Mouse (Mus musculus) hindbrain, embryonic 15.5 days (tissue): ENCODE results near the gene Tgfb2. TPM values are rescaled to one million over a fixed set of nuclear protein-coding genes. Genes with fewer than 3 reads are reported as not detected.

ENCODE experiments used
- ATAC-seq: fragments of 200-750 bp; cut with Nextera tagmentation; 2 replicates; pipeline ENCODE4 v1.8.0; 2017; ENCODE audit warnings: low read depth, moderate number of reproducible peaks, moderate TSS enrichment; ENCODE audit not compliant: low FRiP score
- H3K27ac ChIP-seq: fragments of 300-500 bp; sonication (generic); replicated peaks from 2 replicates; pipeline ENCODE4 v1.5.1; 2015; ENCODE audit warnings: mild to moderate bottlenecking, inconsistent platforms
- H3K27me3 ChIP-seq: fragments of 300-500 bp; sonication (generic); 2 replicates; pipeline ENCODE4 v1.6.1; 2015; ENCODE audit warnings: control low read depth, inconsistent platforms
- H3K36me3 ChIP-seq: fragments of 300-500 bp; sonication (generic); 2 replicates; pipeline ENCODE4 v1.6.1; 2015; ENCODE audit warnings: control low read depth, inconsistent platforms
- H3K4me1 ChIP-seq: fragments of 300-500 bp; sonication (generic); replicated peaks from 2 replicates; pipeline ENCODE4 v1.6.1; 2015; ENCODE audit warnings: control low read depth, inconsistent platforms
- H3K4me2 ChIP-seq: fragments of 300-500 bp; sonication (generic); 2 replicates; pipeline ENCODE4 v1.6.1; 2015; ENCODE audit warnings: moderate library complexity, mild to moderate bottlenecking, inconsistent platforms
- H3K4me3 ChIP-seq: fragments of 300-500 bp; sonication (generic); 2 replicates; pipeline ENCODE4 v1.5.1; 2015; ENCODE audit warnings: mild to moderate bottlenecking, inconsistent platforms
- H3K9ac ChIP-seq: fragments of 300-500 bp; sonication (generic); 2 replicates; pipeline ENCODE4 v1.6.1; 2015; ENCODE audit warnings: inconsistent platforms
- H3K9me3 ChIP-seq: fragments of 300-500 bp; sonication (generic); 2 replicates; pipeline ENCODE4 v1.6.1; 2016; ENCODE audit warnings: control low read depth, inconsistent platforms
- WGBS: fragments of 180-500 bp; shearing (Covaris S2); methylation state at CpG from one replicate; pipeline ENCODE4 v1.1.7; 2015; 5-methylcytosine and 5-hydroxymethylcytosine counted together
- polyA plus RNA-seq: library from polyadenylated mRNA; unstranded; fragments of >200 nt; fragmentation: Nextera tagmentation; extraction: Ambion mirVana; gene quantifications from 2 replicates; pipeline ENCODE4 v1.2.1, GENCODE M21; 2015

The Tgfb2 gene
- polyA plus RNA-seq, 1 experiment from 2014 or later = 36.2 TPM

DNA sequence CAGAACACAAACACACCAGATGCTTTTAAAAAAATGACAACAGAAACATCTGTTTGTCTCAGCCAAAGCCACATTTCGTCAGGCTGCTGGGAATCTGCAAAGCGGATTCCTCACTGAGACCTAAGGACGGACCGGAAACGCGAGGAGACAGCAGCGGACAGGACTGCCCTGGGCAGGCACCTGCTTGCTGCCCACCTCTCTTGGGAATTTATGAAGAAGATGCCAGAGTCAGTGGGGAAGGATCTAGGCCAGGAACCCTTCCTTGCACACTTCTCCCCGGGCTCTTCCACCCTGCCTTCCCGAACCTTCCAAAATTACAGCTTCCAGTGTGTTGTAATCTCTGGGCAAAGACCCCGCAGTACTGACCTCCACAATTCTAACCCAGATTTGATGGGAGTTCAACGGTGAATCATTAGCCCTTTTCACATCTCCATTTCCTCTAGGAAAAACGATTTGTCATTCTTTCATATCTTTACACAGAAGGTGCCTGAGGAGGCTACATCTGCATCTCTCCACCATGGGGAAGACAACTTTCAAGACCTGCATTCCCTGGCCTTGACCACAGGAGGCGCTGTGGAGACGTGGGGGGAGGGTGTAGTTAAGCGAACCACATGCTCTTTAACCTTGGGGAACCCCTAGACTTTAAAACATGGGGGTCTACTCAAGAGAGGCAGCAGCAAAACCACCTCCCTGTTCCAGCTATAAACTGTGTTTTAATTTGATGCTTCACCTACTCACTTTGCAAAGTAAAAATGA is 7.0 kb downstream of the Tgfb2 start:
- ATAC-seq = no peak
- Histone ChIP-seq H3K4me1 (peaks cover 15% of the 10 kb centered on the region), H3K27ac (no peak overlapping the region), H3K36me3 (no peaks in the 10 kb centered on the region), H3K9ac (no peak overlapping the region), H3K9me3 (no peaks in the 10 kb centered on the region), H3K4me2 (no peak overlapping the region), H3K27me3 (no peaks in the 10 kb centered on the region), H3K4me3 (no peak overlapping the region)
- WGBS = 77% methylated on average over 15 of the region's 15 CpGs

DNA sequence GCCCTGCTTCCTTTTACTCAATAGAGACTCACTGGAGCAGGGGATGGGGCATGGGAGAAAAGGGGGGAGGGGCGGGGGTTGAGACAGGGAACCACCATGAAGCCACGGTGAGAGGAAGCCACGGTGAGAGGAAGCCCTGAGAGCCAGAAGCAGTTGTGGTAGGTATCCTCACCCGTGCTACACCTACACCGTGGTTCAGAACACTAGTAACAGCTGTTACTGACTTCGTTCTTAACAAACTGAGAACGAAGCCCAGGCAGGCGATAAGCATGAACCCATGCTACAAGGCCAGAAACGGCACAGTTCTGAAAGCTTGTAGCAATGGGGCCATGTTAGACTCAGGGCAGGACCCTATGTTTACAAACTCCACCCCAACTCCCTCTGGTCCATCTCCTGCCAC is 9.6 kb downstream of the Tgfb2 start:
- H3K27ac ChIP-seq = no peak overlapping the region
- no peaks in the 10 kb centered on the region for H3K36me3 ChIP-seq
- 88% methylated on average over 9 of the region's 9 CpGs for WGBS
- no peaks in the 10 kb centered on the region for H3K27me3 ChIP-seq
- H3K9ac ChIP-seq = no peak overlapping the region
- H3K9me3 ChIP-seq = no peaks in the 10 kb centered on the region
- H3K4me1 ChIP-seq = peaks cover 3% of the 10 kb centered on the region
- no peak for ATAC-seq
- no peak overlapping the region for H3K4me2 ChIP-seq
- no peak overlapping the region for H3K4me3 ChIP-seq

DNA sequence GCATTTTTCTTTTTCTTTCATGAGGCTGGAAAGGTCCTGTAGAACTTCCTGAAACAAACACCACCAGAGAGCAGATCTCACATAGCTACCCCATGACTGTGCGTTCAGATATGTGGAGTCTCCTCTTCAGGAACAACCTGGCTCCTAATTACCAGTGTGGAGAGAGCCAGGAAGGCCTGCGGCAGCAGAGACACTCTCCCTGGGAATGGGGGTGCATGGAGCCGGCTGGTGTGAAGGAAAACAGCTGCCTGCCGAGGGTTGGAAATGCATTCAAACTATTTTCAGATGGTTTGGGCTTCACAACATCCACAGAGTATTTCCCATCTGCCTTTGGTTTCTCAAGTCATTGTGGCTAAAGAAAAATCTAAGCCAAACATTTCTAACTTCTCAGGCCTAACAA is 10.4 kb downstream of the Tgfb2 start:
- no peaks in the 10 kb centered on the region for H3K27me3 ChIP-seq
- no peak for ATAC-seq
- no peaks in the 10 kb centered on the region for H3K4me1 ChIP-seq
- H3K9me3 ChIP-seq = no peaks in the 10 kb centered on the region
- no peak overlapping the region for H3K9ac ChIP-seq
- 88% methylated on average over 4 of the region's 4 CpGs for WGBS
- H3K27ac ChIP-seq = no peak overlapping the region
- no peak overlapping the region for H3K4me2 ChIP-seq
- H3K4me3 ChIP-seq = no peak overlapping the region
- no peaks in the 10 kb centered on the region for H3K36me3 ChIP-seq

DNA sequence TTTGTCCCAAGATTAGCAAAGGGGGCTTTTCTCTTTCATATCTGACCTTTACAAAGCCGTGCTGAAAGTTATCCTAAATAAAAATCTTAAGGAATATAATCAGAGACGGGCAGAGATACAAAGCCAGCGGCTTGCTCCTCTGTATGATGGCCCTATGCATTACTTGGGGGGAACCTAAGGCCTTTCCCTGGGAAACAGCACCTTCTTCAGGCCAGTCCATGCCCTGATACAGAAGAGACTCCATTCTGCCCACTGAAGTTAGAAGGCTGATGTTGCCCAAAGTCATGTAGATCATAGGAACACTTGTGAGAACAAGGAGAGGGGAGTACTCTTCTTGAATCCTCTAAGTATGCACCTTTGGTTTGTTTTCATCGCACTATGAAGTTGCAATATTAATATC is 13.4 kb downstream of the Tgfb2 start:
- H3K27me3 ChIP-seq = no peaks in the 10 kb centered on the region
- H3K9ac ChIP-seq = no peak overlapping the region
- no peak for ATAC-seq
- no peak overlapping the region for H3K27ac ChIP-seq
- H3K4me1 ChIP-seq = no peaks in the 10 kb centered on the region
- WGBS = 93% methylated on average over 4 of the region's 4 CpGs
- H3K9me3 ChIP-seq = no peaks in the 10 kb centered on the region
- no peak overlapping the region for H3K4me2 ChIP-seq
- H3K4me3 ChIP-seq = no peak overlapping the region
- H3K36me3 ChIP-seq = no peaks in the 10 kb centered on the region

DNA sequence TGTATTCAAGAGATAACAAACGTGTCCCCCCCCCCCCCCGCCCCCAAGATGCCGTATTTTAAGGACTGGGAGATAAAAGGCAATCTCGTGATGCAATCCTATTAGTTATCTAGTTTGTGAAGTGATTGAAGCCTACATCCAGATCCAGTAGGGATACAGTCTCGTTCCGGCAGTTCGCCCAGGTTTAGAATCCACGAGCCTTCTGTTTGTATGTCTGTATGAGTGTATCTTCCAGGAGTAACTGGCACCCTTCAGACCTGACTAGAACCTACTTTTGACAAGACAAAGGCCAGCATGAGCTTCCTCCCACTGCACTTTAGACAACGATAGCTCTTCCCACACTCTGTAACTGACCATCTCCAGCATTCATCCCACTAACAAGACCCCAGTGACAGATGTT is 14.1 kb downstream of the Tgfb2 start:
- Histone ChIP-seq H3K4me1 (no peaks in the 10 kb centered on the region), H3K27me3 (no peaks in the 10 kb centered on the region), H3K9me3 (no peaks in the 10 kb centered on the region), H3K4me2 (no peak overlapping the region), H3K27ac (no peak overlapping the region), H3K9ac (no peak overlapping the region), H3K4me3 (no peak overlapping the region), H3K36me3 (no peaks in the 10 kb centered on the region)
- WGBS = 88% methylated on average over 9 of the region's 9 CpGs
- ATAC-seq = no peak

DNA sequence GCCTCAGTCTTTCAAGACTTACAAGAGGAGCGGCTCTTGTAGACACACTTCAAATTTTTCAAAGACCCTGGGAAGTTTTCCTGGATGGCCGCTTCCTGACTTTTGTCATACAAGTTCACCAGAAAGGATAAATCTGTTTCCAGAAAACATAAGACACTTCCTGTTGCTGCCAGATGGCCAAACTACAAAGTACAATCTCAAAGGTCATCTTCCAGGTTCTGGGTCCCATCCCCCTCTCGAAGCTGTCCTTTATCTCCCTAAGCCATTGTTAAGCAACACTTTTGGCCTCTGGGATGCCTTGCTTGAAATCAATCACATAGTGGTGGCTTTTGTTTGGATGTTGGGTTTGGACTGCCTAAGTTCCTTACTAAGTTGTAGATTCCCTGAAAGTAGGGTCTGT is 21.7 kb downstream of the Tgfb2 start:
- Histone ChIP-seq H3K27me3 (no peaks in the 10 kb centered on the region), H3K4me2 (no peak overlapping the region), H3K36me3 (no peaks in the 10 kb centered on the region), H3K4me1 (peaks cover 6% of the 10 kb centered on the region), H3K4me3 (no peak overlapping the region), H3K9me3 (no peaks in the 10 kb centered on the region), H3K27ac (no peak overlapping the region), H3K9ac (no peak overlapping the region)
- WGBS = 83% methylated on average over 3 of the region's 3 CpGs
- no peak for ATAC-seq

DNA sequence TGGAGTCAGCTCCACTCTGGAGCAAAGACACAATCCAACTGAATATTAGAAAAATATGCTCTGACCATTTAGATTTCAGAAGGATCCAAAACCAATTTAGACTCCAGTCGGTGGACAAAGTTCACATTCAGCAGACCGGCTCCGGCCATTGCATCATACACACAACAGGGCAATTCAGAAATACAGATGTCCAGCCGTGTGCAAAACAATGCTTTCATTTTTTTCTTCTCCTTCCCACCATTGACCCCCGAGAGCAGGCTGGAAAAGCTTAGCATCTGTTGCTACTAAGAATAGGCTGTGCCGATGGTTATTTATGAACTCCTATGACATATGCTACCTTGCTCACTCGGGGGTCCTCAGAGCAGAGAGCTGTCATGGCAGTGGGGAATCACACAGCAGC is 23.2 kb downstream of the Tgfb2 start:
- Histone ChIP-seq H3K9ac (no peak overlapping the region), H3K4me1 (peaks cover 6% of the 10 kb centered on the region), H3K27ac (no peak overlapping the region), H3K4me2 (no peak overlapping the region), H3K36me3 (no peaks in the 10 kb centered on the region), H3K27me3 (no peaks in the 10 kb centered on the region), H3K9me3 (no peaks in the 10 kb centered on the region), H3K4me3 (no peak overlapping the region)
- no peak for ATAC-seq
- WGBS = 31% methylated on average over 7 of the region's 7 CpGs

DNA sequence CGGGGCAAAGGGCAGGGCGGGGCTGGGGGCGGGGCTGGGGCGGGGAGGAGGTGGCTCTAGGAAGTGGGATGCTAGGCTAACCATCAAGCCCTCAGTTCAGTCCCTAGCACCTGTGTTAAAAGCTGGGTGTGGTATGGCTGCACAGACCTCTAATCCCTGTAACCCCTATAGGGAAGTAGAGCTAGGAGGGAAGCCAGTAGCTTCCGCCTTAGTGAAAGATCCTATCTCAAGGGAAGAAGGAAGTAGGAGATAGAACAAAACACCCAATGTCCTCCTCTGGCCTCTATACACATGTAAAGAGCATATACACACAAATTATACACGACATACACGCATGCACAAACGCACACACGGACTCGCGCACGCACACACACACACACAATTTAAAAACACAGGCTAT is 28.2 kb downstream of the Tgfb2 start:
- Histone ChIP-seq H3K27ac (no peak overlapping the region), H3K4me2 (no peak overlapping the region), H3K4me3 (no peak overlapping the region), H3K36me3 (no peaks in the 10 kb centered on the region), H3K27me3 (no peaks in the 10 kb centered on the region), H3K9me3 (no peaks in the 10 kb centered on the region), H3K9ac (no peak overlapping the region), H3K4me1 (peaks cover 5% of the 10 kb centered on the region)
- 87% methylated on average over 12 of the region's 12 CpGs for WGBS
- no peak for ATAC-seq

DNA sequence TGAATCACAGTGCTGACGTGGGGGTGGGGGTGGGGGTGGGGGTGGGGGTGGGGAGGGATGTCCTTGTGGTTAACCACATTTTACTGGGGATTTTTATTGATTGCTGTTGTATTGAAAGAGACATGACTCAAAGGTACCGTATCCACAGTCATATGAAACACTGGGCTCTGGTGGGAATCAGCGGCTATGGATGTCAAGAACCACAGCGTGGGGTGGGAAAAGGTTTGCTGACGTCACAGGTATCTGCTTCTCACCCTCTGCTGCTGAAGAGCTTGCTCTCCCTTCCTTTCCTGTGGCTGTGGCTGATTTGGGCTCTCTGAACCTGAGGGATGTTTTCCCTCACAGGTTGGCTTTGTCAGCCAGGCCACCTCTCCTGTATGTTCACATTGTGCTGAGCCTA is 29.6 kb downstream of the Tgfb2 start:
- Histone ChIP-seq H3K4me3 (no peak overlapping the region), H3K9ac (no peak overlapping the region), H3K9me3 (no peaks in the 10 kb centered on the region), H3K27me3 (no peaks in the 10 kb centered on the region), H3K4me2 (no peak overlapping the region), H3K4me1 (peaks cover 4% of the 10 kb centered on the region; the same call in 1 of the 2 replicates), H3K27ac (no peak overlapping the region), H3K36me3 (no peaks in the 10 kb centered on the region)
- ATAC-seq = no peak
- WGBS = 60% methylated on average over 5 of the region's 5 CpGs

DNA sequence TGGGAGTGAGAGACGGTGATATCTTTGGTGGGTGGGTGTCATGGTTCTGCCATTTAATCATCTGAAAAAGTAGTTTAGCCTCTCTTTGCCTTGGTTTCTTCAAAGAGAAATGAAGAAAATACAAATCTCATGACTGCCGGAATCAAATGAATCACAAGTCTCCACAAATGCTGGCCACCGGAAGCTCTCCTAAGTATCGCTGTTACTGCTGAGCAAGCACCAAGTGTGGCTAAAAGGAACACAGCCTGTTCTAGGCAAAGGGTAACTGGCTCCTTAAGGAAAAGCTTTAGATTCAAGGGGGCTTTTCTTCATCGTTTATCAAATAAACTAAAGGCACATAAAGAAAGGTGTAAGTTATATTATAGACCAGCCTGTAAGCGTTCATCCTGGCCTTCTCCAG is 30.5 kb downstream of the Tgfb2 start:
- Histone ChIP-seq H3K27ac (no peak overlapping the region), H3K9ac (no peak overlapping the region), H3K4me3 (no peak overlapping the region), H3K36me3 (no peaks in the 10 kb centered on the region), H3K4me1 (peaks cover 4% of the 10 kb centered on the region; the same call in 1 of the 2 replicates), H3K9me3 (no peaks in the 10 kb centered on the region), H3K4me2 (no peak overlapping the region), H3K27me3 (no peaks in the 10 kb centered on the region)
- ATAC-seq = no peak
- WGBS = 77% methylated on average over 6 of the region's 6 CpGs

DNA sequence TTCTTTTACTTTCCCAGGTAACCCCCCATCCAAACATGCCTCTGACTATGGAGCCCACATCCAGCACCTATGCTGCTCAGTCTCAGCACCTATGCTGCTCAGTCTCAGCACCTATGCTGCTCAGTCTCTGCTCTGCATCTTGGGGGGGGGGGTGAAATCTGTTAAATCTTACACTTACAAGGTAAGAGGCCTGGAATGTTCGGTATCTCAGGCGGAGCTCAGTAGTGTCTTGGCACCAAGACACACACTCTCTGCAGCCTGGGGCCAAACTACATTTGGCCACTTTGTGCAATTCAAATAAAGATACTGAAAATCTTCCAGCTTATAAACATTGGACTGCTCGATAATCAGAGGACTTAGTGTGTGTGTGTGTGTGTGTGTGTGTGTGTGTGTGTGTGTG is 31.2 kb downstream of the Tgfb2 start:
- Histone ChIP-seq H3K9me3 (no peaks in the 10 kb centered on the region), H3K27me3 (no peaks in the 10 kb centered on the region), H3K4me1 (peaks cover 4% of the 10 kb centered on the region; the same call in 1 of the 2 replicates), H3K27ac (no peak overlapping the region), H3K36me3 (no peaks in the 10 kb centered on the region), H3K4me2 (no peak overlapping the region), H3K9ac (no peak overlapping the region), H3K4me3 (no peak overlapping the region)
- 90% methylated on average over 3 of the region's 3 CpGs for WGBS
- no peak for ATAC-seq

DNA sequence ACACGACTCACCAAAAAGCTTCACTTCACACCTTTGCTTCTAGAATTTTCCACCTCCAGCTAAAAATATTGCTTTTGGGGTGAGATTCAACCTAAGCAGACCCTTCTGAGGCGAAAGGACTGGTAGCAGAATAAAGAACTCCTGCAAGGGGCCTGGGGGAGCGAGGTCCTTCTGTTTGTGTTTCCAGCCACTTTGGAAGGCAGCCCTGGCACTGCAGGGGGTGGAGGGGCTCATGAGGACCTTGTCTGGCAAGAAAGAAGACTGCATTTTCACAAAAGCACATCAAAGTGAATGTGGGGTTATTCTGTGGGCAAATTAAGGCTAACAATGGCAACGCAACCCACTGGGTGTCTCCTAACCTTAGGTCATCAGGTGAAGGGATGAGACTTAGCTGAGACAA is 32.6 kb downstream of the Tgfb2 start:
- no peak overlapping the region for H3K9ac ChIP-seq
- no peaks in the 10 kb centered on the region for H3K27me3 ChIP-seq
- 47% methylated on average over 4 of the region's 4 CpGs for WGBS
- H3K27ac ChIP-seq = no peak overlapping the region
- H3K4me1 ChIP-seq = peaks cover 4% of the 10 kb centered on the region; the same call in 1 of the 2 replicates
- no peak overlapping the region for H3K4me3 ChIP-seq
- no peak overlapping the region for H3K4me2 ChIP-seq
- no peaks in the 10 kb centered on the region for H3K36me3 ChIP-seq
- ATAC-seq = no peak
- no peaks in the 10 kb centered on the region for H3K9me3 ChIP-seq

DNA sequence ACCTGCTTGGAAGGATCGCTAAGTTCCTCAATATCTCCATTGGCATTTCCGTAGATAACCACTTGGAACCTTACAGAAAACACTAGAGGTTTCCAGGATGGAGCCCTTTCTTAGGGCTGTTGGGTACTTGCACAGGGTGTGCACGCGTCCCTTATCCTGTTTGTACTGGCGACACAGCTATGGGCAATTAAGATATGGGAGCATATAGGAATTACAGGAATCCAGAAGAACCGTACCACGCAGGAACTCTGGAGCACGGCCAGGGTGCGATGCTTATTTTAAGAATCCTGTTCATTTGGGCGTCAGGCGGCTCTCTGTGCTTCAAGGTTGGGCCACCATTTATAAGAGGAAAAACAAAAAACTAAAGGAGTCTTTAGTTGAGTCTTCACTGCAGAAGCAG is 42.4 kb downstream of the Tgfb2 start:
- H3K4me3 ChIP-seq = no peak overlapping the region
- ATAC-seq = no peak
- WGBS = 92% methylated on average over 11 of the region's 11 CpGs

More for the DNA sequence above, 42.4 kb downstream of the Tgfb2 start:
- no peaks in the 10 kb centered on the region for H3K27me3 ChIP-seq
- peaks cover 6% of the 10 kb centered on the region; the same call in 1 of the 2 replicates for H3K4me1 ChIP-seq
- H3K9me3 ChIP-seq = no peaks in the 10 kb centered on the region
- H3K9ac ChIP-seq = no peak overlapping the region
- H3K36me3 ChIP-seq = no peaks in the 10 kb centered on the region
- H3K4me2 ChIP-seq = no peak overlapping the region
- H3K27ac ChIP-seq = no peak overlapping the region
